Mouse (Mus musculus): ENCODE data around the gene Eif4e1b. TPM values are rescaled to one million over a fixed set of nuclear protein-coding genes. Genes with fewer than 3 reads are reported as not detected.

Gene Eif4e1b
- not detected for polyA plus RNA-seq (2021)

- no peak for TF ChIP-seq CTCF (IDR thresholded peaks at IDR 0.05)
- ChIA-PET CTCF (no interaction called here), POLR2A (no interaction called here)
- H3K27me3 ChIP-seq: no peaks in the 10 kb centered on the region
- in situ Hi-C loops (cut with MboI; ENCODE audit: low pct_unique_long_range_greater_than_20kb): no loop called here
- ATAC-seq (no peak), DNase-seq (ENCODE audit: low read depth, low spot score) (no peak)
Measured at GRCm38 (mm10) chr13:54783698-54784097, at the start of gene Eif4e1b. TSS of gene Eif4e1b (plus strand) at chr13:54783998.

GRCm38 (mm10) chr13:54736931-54737330 lies 46.9 kb upstream of the Eif4e1b start:
- CTCF ChIA-PET: no interaction called here
- H3K27me3 ChIP-seq: peaks cover 54% of the 10 kb centered on the region
- DNase-seq (ENCODE audit: low read depth, low spot score) (no peak), ATAC-seq (no peak)
- TF ChIP-seq CTCF (IDR thresholded peaks at IDR 0.05): no peak
- POLR2A ChIA-PET: interaction anchor here (0.6 kb wide), 1 partner anchor 25 kb away, joined by 3 read pairs; no protein-coding TSS in a partner anchor
- in situ Hi-C loops (cut with MboI; ENCODE audit: low pct_unique_long_range_greater_than_20kb): no loop called here

GRCm38 (mm10) chr13:54737488-54738212 lies 46.1 kb upstream of the Eif4e1b start:
- POLR2A ChIA-PET: no interaction called here
- no peak for ATAC-seq
- peaks cover 59% of the 10 kb centered on the region for H3K27me3 ChIP-seq
- CTCF ChIA-PET: no interaction called here
- in situ Hi-C loops (cut with MboI; ENCODE audit: low pct_unique_long_range_greater_than_20kb): no loop called here
- no peak for TF ChIP-seq CTCF (IDR thresholded peaks at IDR 0.05)
- DNase-seq (ENCODE audit: low read depth, low spot score): no peak

GRCm38 (mm10) chr13:54738213-54738601 lies 45.6 kb upstream of the Eif4e1b start:
- DNase-seq (ENCODE audit: low read depth, low spot score) (no peak), ATAC-seq (no peak)
- in situ Hi-C loops (cut with MboI; ENCODE audit: low pct_unique_long_range_greater_than_20kb): no loop called here
- CTCF ChIA-PET: no interaction called here
- H3K27me3 ChIP-seq: peaks cover 57% of the 10 kb centered on the region
- POLR2A ChIA-PET: no interaction called here
- TF ChIP-seq CTCF (IDR thresholded peaks at IDR 0.05): no peak

GRCm38 (mm10) chr13:54746110-54746509 lies 37.7 kb upstream of the Eif4e1b start:
- peaks cover 17% of the 10 kb centered on the region for H3K27me3 ChIP-seq
- CTCF ChIA-PET: no interaction called here
- no peak for DNase-seq (ENCODE audit: low read depth, low spot score)
- in situ Hi-C loops (cut with MboI; ENCODE audit: low pct_unique_long_range_greater_than_20kb): no loop called here
- TF ChIP-seq CTCF (IDR thresholded peaks at IDR 0.05): no peak
- POLR2A ChIA-PET: no interaction called here
- no peak for ATAC-seq

GRCm38 (mm10) chr13:54746896-54747295 lies 36.9 kb upstream of the Eif4e1b start:
- DNase-seq (ENCODE audit: low read depth, low spot score) (no peak), ATAC-seq (no peak)
- peaks cover 16% of the 10 kb centered on the region for H3K27me3 ChIP-seq
- POLR2A ChIA-PET: no interaction called here
- CTCF ChIA-PET: no interaction called here
- no peak for TF ChIP-seq CTCF (IDR thresholded peaks at IDR 0.05)
- in situ Hi-C loops (cut with MboI; ENCODE audit: low pct_unique_long_range_greater_than_20kb): no loop called here

GRCm38 (mm10) chr13:54748190-54748589 lies 35.6 kb upstream of the Eif4e1b start:
- ATAC-seq (no peak), DNase-seq (ENCODE audit: low read depth, low spot score) (no peak)
- in situ Hi-C loops (cut with MboI; ENCODE audit: low pct_unique_long_range_greater_than_20kb): no loop called here
- H3K27me3 ChIP-seq: peaks cover 16% of the 10 kb centered on the region
- ChIA-PET POLR2A (no interaction called here), CTCF (no interaction called here)
- no peak for TF ChIP-seq CTCF (IDR thresholded peaks at IDR 0.05)

- ATAC-seq: no peak
- H3K27me3 ChIP-seq: peaks cover 20% of the 10 kb centered on the region
Measured at GRCm38 (mm10) chr13:54748721-54749060, 35.1 kb upstream of the Eif4e1b start.

GRCm38 (mm10) chr13:54749061-54749863 lies 34.5 kb upstream of the Eif4e1b start:
- no peak for DNase-seq (ENCODE audit: low read depth, low spot score)
- H3K27me3 ChIP-seq: peaks cover 21% of the 10 kb centered on the region
- TF ChIP-seq CTCF (IDR thresholded peaks at IDR 0.05): no peak
- ATAC-seq: peak; percentile 33
- ChIA-PET CTCF (no interaction called here), POLR2A (no interaction called here)
- in situ Hi-C loops (cut with MboI; ENCODE audit: low pct_unique_long_range_greater_than_20kb): no loop called here

More at GRCm38 (mm10) chr13:54748721-54749060, 35.1 kb upstream of the Eif4e1b start:
- TF ChIP-seq CTCF (IDR thresholded peaks at IDR 0.05): no peak
- POLR2A ChIA-PET: no interaction called here
- no peak for DNase-seq (ENCODE audit: low read depth, low spot score)
- CTCF ChIA-PET: no interaction called here
- in situ Hi-C loops (cut with MboI; ENCODE audit: low pct_unique_long_range_greater_than_20kb): no loop called here

- H3K27me3 ChIP-seq: peaks cover 21% of the 10 kb centered on the region
- DNase-seq (ENCODE audit: low read depth, low spot score) (no peak), ATAC-seq (no peak)
- in situ Hi-C loops (cut with MboI; ENCODE audit: low pct_unique_long_range_greater_than_20kb): no loop called here
- no peak for TF ChIP-seq CTCF (IDR thresholded peaks at IDR 0.05)
- POLR2A ChIA-PET: no interaction called here
- CTCF ChIA-PET: no interaction called here
Measured at GRCm38 (mm10) chr13:54749864-54750411, 33.9 kb upstream of the Eif4e1b start, which contains the start of gene Gprin1. TSS of gene Gprin1 (minus strand) at chr13:54749874.

GRCm38 (mm10) chr13:54750699-54751098 lies 33.1 kb upstream of the Eif4e1b start:
- in situ Hi-C loops (cut with MboI; ENCODE audit: low pct_unique_long_range_greater_than_20kb): no loop called here
- CTCF ChIA-PET: no interaction called here
- POLR2A ChIA-PET: no interaction called here
- TF ChIP-seq CTCF (IDR thresholded peaks at IDR 0.05): no peak
- no peak for ATAC-seq
- no peak for DNase-seq (ENCODE audit: low read depth, low spot score)
- H3K27me3 ChIP-seq: peaks cover 19% of the 10 kb centered on the region

Data from Patski (cell line).